30 mouse cellular contexts compared by ENCODE assay signal in the genomic region with DNA sequence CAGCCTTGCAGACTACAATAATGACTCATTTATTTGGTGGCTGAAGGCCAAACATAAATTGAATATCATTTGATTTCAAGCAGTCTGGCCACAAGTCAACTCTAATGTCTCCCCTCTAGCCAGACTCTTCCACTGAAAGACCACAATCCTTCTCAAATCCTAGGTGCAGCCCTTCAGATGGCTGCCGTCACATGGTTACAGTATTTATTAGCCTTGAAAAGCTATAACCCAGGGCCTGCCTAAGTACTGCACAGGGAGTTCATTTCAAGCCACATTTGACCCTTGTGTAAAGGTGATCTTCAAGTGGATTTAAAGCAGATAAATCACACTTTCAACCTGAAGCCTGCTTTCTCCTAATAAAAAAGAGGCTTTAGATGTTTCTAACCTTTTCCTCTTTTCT. TPM values are rescaled to one million over a fixed set of nuclear protein-coding genes. Genes with fewer than 3 reads are reported as not detected.
DNase-seq lines count a peak whose midpoint lies in the region; ATAC-seq and TF ChIP-seq lines count a peak whose summit lies in the region.
"Had no signal": no experiment of that assay in that cellular context is flagged by ENCODE, and none has a peak within 500 bp of the region (broad histone marks: within the 10 kb centered on the region; RNA-seq: fewer than 3 reads in every experiment).

No protein-coding gene starts in this region.

- H3K9ac ChIP-seq in midbrain, embryonic 16.5 days (ENCODE audit: low read depth, low read length), result no peak overlapping the region
- no peak overlapping the region for H3K9ac ChIP-seq in stomach, postnatal 0 days (ENCODE audit: low read length)
- H3K9ac ChIP-seq: embryonic facial prominence, embryonic 13.5 days; forebrain, postnatal 0 days; liver, postnatal 0 days had no signal

- H3K27me3 ChIP-seq in heart, embryonic 10.5 days (ENCODE audit: insufficient read depth, poor library complexity, severe bottlenecking), result no peaks in the 10 kb centered on the region
- H3K27me3 ChIP-seq in midbrain, embryonic 16.5 days (ENCODE audit: control insufficient read depth, insufficient read depth, low read depth, low read length), result no peaks in the 10 kb centered on the region
- H3K27me3 ChIP-seq in midbrain, embryonic 10.5 days (ENCODE audit: low read depth, poor library complexity, severe bottlenecking), result no peaks in the 10 kb centered on the region
- no peaks in the 10 kb centered on the region for H3K27me3 ChIP-seq in stomach, postnatal 0 days (ENCODE audit: control insufficient read depth, insufficient read depth, low read length)
- H3K27me3 ChIP-seq: embryonic facial prominence, embryonic 13.5 days had no signal

- no peaks in the 10 kb centered on the region for H3K36me3 ChIP-seq in heart, embryonic 10.5 days
- H3K36me3 ChIP-seq in midbrain, embryonic 16.5 days (ENCODE audit: control insufficient read depth, insufficient read depth, low read length), result no peaks in the 10 kb centered on the region
- H3K36me3 ChIP-seq in midbrain, embryonic 10.5 days, result no peaks in the 10 kb centered on the region
- H3K36me3 ChIP-seq in stomach, postnatal 0 days (ENCODE audit: control insufficient read depth, insufficient read depth, low read length), result no peaks in the 10 kb centered on the region
- H3K36me3 ChIP-seq: embryonic facial prominence, embryonic 13.5 days; limb, embryonic 10.5 days had no signal

- H3K4me1 ChIP-seq in heart, embryonic 10.5 days, result no peaks in the 10 kb centered on the region
- peaks cover 7% of the 10 kb centered on the region for H3K4me1 ChIP-seq in midbrain, embryonic 16.5 days (ENCODE audit: control insufficient read depth, insufficient read depth, low read length)
- no peaks in the 10 kb centered on the region for H3K4me1 ChIP-seq in midbrain, embryonic 10.5 days
- peaks cover 8% of the 10 kb centered on the region for H3K4me1 ChIP-seq in embryonic fibroblast, embryonic 13.5 days (ENCODE audit: control insufficient read depth, insufficient read depth, low read length)
- no peaks in the 10 kb centered on the region for H3K4me1 ChIP-seq in stomach, postnatal 0 days (replicated peaks; ENCODE audit: control insufficient read depth, insufficient read depth)

- TF ChIP-seq POLR2A in embryonic fibroblast, embryonic 13.5 days (IDR thresholded peaks at IDR 0.05; ENCODE audit: low read depth, low read length), result no peak

- DNase-seq in heart, adult 11 months, result peak; percentile 39
- DNase-seq in heart, embryonic 10.5 days (ENCODE audit: low spot score), result no peak
- no peak for DNase-seq in midbrain, embryonic 10.5 days (ENCODE audit: low spot score)
- DNase-seq in stomach, postnatal 0 days (ENCODE audit: low spot score), result no peak
- DNase-seq in frontal cortex, postnatal 25 days (ENCODE audit: low spot score in 2 of 2), result no peak
- DNase-seq: adrenal gland, postnatal 14 days; cerebellum, adult 11-12 months; cerebellum, postnatal 25 days; forebrain, postnatal 0 days; gastrocnemius, adult 2 months; heart, postnatal 4 days; kidney, adult 9 months; kidney, postnatal 25 days; layer of hippocampus, adult 9-11 months; liver, postnatal 0 days; lung, postnatal 14 days; right cerebral cortex, postnatal 25 days; thymus, adult 18-20 months; thymus, postnatal 4 days had no signal

- H3K9me3 ChIP-seq in heart, embryonic 10.5 days, result no peaks in the 10 kb centered on the region
- H3K9me3 ChIP-seq in midbrain, embryonic 16.5 days (replicated peaks; ENCODE audit: control insufficient read depth, low read length, poor library complexity, severe bottlenecking), result no peaks in the 10 kb centered on the region
- H3K9me3 ChIP-seq in midbrain, embryonic 10.5 days (replicated peaks), result no peaks in the 10 kb centered on the region
- H3K9me3 ChIP-seq in stomach, postnatal 0 days (ENCODE audit: control insufficient read depth, low read length), result no peaks in the 10 kb centered on the region
- H3K9me3 ChIP-seq: embryonic facial prominence, embryonic 13.5 days; limb, embryonic 10.5 days had no signal

- TF ChIP-seq EP300 in stomach, postnatal 0 days (optimal IDR thresholded peaks at IDR 0.05), result no peak

- H3K4me3 ChIP-seq in heart, embryonic 10.5 days, result no peak overlapping the region
- H3K4me3 ChIP-seq in midbrain, embryonic 16.5 days (ENCODE audit: low read depth, low read length), result no peak overlapping the region
- H3K4me3 ChIP-seq in midbrain, embryonic 10.5 days, result no peak overlapping the region
- H3K4me3 ChIP-seq in embryonic fibroblast, embryonic 13.5 days (ENCODE audit: insufficient read depth, low read length), result no peak overlapping the region
- no peak overlapping the region for H3K4me3 ChIP-seq in stomach, postnatal 0 days (ENCODE audit: low read depth, low read length)
- H3K4me3 ChIP-seq: embryonic facial prominence, embryonic 13.5 days; gastrocnemius, adult 2 months; limb, embryonic 10.5 days had no signal

- no peak overlapping the region for H3K4me2 ChIP-seq in midbrain, embryonic 16.5 days (ENCODE audit: low read length)
- no peak overlapping the region for H3K4me2 ChIP-seq in stomach, postnatal 0 days (replicated peaks; ENCODE audit: low read depth)
- H3K4me2 ChIP-seq: embryonic facial prominence, embryonic 13.5 days had no signal

- 72% methylated on average over 1 of the region's 1 CpGs for WGBS in heart, embryonic 10.5 days
- 61% methylated on average over 1 of the region's 1 CpGs for WGBS in midbrain, embryonic 16.5 days
- 86% methylated on average over 1 of the region's 1 CpGs for WGBS in midbrain, embryonic 10.5 days
- WGBS in stomach, postnatal 0 days, result 60% methylated on average over 1 of the region's 1 CpGs

- no peak overlapping the region for H3K27ac ChIP-seq in heart, embryonic 10.5 days
- no peak overlapping the region; the same call in 1 of the 2 replicates for H3K27ac ChIP-seq in midbrain, embryonic 16.5 days (ENCODE audit: low read length)
- H3K27ac ChIP-seq in midbrain, embryonic 10.5 days (replicated peaks), result no peak overlapping the region
- peak overlapping the region; percentile 23; the same call in 1 of the 2 replicates for H3K27ac ChIP-seq in embryonic fibroblast, embryonic 13.5 days (ENCODE audit: insufficient read depth, low read length)
- no peak overlapping the region for H3K27ac ChIP-seq in stomach, postnatal 0 days (replicated peaks)
- H3K27ac ChIP-seq: embryonic facial prominence, embryonic 13.5 days; gastrocnemius, adult 2 months; limb, embryonic 10.5 days had no signal

- TF ChIP-seq CTCF in embryonic fibroblast, embryonic 13.5 days (IDR thresholded peaks at IDR 0.05; ENCODE audit: borderline replicate concordance, insufficient read depth, low read length), result no peak
- TF ChIP-seq CTCF in stomach, postnatal 0 days (IDR thresholded peaks at IDR 0.05; ENCODE audit: low read depth), result no peak

- ATAC-seq in midbrain, embryonic 16.5 days, result 0 out of 2 replicates have a peak, but pooled peaks have one; percentile 37
- ATAC-seq in stomach, postnatal 0 days (ENCODE audit: low FRiP score, low TSS enrichment), result no peak
- ATAC-seq: activated CD4-positive, CD25-positive, alpha-beta regulatory T cell, adult 4 months; forebrain, postnatal 0 days; liver, postnatal 0 days had no signal

RNA-seq across cellular contexts. Expression of a gene that starts 37.7 kb away (rescaled TPM):
- not detected in 2 replicates for polyA plus RNA-seq in heart, embryonic 10.5 days (2016; fragmentation: Nextera tagmentation; extraction: Ambion mirVana)
- polyA plus RNA-seq in midbrain, embryonic 16.5 days (2015; fragmentation: Nextera tagmentation; extraction: Ambion mirVana), result not detected in 2 replicates
- polyA plus RNA-seq in midbrain, embryonic 10.5 days (2016; fragmentation: Nextera tagmentation; extraction: Ambion mirVana), result not detected in 2 replicates
- polyA plus RNA-seq in embryonic fibroblast, embryonic 13.5 days (2011; ENCODE audit: insufficient read length, low read depth, missing spikeins), result not detected in 2 replicates
- polyA plus RNA-seq in stomach, postnatal 0 days (2015; fragmentation: Nextera tagmentation; extraction: Ambion mirVana), result not detected in 2 replicates
- polyA plus RNA-seq: activated CD4-positive, CD25-positive, alpha-beta regulatory T cell, adult 4 months; C2C12; embryonic facial prominence, embryonic 13.5 days; forebrain, postnatal 0 days; heart, embryonic 14.5 days; intestine, embryonic 14.5 days; limb, embryonic 10.5 days; liver, adult 2 months; liver, postnatal 0 days; spleen, adult 2 months; stomach, embryonic 14.5 days had no signal
